Mouse (Mus musculus) cerebellum, adult 11 months (tissue): Measurements from ENCODE around the gene Fgl2.
"Not testable (repeated sequence)": the region's sequence is repeated elsewhere in the genome, so short reads cannot be mapped to it uniquely, and the experiment has no call there.

Source experiments
- DNase-seq: peaks from one replicate; pipeline ENCODE4 v3.0.0; 2022

Gene Fgl2

DNA sequence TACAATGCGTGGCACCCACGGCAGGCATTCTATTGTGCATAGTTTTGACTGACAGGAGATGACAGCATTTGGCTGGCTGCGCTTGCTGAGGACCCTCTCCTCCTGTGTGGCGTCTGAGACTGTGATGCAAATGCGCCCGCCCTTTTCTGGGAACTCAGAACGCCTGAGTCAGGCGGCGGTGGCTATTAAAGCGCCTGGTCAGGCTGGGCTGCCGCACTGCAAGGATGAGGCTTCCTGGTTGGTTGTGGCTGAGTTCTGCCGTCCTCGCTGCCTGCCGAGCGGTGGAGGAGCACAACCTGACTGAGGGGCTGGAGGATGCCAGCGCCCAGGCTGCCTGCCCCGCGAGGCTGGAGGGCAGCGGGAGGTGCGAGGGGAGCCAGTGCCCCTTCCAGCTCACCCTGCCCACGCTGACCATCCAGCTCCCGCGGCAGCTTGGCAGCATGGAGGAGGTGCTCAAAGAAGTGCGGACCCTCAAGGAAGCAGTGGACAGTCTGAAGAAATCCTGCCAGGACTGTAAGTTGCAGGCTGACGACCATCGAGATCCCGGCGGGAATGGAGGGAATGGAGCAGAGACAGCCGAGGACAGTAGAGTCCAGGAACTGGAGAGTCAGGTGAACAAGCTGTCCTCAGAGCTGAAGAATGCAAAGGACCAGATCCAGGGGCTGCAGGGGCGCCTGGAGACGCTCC is at the start of gene Fgl2:
TSS of gene Fgl2 (plus strand) at position 150 of the 687 bp plus-strand sequence.
- no peak for DNase-seq

DNA sequence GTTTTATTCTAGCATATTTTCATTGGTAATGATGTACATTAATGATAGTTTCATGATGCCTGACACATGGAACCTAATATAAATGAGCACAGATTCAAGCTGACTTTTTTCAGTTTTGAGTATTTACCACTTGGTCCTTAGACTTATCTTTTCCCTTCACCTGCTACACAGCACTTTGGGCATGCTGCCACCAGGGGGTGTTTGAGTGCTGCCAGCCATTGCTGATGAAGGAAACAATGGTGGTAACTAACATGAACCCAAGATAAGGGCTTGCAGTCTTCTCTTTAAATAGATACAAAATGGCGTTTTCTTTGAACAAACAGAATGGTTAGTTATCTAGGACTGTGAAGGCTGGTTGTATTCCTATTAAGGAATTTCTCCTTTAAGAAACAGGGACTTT is 45.9 kb upstream of the Fgl2 start:
- peak; percentile 2 for DNase-seq

DNA sequence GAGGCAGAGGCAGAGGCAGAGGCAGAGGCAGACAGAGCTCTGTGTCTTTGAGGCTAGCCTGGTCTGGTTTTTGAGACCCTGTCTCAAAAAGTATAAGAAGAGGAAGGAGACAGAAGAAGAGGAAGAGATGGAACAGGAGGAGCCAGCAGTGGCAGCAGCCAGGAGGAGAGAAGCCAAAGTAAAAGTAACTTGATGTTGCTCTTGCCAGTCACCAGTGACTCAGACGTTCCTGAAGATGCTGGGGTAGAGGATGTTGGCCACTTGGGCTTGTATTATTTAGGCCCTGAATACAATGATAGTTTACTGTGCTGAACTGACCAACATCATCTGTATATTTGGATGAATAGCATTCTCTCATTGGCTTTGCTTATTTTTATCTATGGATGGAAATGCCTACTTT is 43.9 kb upstream of the Fgl2 start:
- no peak for DNase-seq

DNA sequence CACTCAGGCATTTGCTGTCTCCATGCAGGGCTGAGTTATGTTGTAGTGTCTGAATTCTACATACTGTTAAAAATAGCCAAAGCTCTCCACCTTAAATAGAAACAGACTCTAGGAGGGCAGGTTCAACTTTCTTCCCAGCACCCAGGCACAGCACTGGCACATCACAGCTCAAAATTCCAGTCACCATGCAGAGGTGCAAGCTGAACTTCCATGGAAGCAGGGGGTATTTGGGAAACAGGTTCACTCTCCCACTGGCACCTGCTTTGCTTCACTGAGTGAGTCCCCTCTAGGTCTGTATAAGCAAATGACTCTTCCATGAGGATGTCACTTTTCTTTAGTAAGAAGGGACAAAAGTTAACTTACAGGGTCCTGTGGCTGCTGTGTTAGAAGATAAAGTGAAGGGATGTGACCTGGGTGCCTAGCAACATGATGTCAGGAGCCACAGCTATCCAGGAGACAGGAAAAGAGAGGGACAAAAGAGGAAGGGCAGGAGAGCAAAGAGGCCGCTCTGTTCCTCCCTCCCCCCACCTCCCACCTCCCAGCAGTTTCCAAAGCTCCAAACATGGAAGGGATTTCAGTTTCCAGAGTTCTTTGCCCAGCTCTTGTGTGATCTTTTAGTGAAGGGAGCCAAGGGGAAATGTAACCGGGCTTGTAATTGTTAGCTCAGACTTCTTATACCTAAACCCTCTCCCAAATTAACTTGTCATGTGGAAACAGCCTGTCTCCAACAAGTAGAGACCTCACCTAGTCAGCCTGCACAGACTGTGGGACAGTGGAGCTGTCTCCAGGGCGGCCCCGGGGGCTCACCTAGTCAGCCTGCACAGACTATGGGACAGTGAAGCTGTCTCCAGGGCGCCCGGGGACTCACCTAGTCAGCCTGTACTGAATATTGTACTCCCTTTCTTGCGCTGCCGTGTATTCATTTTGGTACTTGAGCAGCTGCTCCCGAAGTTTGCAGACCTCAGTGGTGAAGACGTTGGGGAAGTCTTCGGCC is 42.5 kb upstream of the Fgl2 start:
- no peak for DNase-seq

DNA sequence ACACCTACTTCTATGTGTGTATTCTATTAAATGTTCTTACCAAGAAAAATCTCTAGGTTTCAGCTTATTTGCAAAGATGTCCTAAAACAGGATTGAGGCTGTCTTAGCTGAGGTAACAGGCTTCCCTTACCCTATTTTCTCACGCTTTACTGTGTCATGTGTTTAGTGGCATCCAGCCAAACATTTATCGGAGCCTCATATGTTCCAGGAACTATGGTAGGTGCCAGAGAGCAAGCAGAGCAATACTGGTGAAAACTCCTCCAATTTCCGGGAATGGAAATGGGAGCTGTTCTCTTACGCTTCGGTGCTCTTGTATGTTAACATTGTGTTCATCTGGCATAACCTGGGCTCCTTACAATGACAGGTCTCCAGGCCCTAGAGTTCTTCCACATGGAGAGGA is 40.8 kb upstream of the Fgl2 start:
- no peak for DNase-seq

DNA sequence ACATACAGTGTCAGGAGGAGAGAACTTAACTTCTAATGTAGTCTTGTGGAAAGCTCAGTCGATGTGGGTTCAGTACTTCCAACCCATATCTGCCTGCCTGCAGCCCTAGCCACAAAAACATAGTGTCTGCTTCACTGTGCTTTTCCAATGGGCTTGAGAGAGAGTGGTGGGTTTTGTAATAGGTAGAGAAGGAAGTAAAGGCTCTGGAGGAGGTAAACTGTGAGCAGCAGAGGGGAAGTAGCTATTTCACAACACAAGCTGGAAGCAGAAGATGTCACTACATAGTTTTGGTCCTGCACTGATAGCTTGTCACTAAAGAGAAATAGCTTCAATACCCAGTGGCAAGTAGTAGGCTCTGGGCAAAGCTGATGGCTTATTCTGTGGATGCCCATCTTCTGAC is 40.3 kb upstream of the Fgl2 start:
- DNase-seq = no peak

DNA sequence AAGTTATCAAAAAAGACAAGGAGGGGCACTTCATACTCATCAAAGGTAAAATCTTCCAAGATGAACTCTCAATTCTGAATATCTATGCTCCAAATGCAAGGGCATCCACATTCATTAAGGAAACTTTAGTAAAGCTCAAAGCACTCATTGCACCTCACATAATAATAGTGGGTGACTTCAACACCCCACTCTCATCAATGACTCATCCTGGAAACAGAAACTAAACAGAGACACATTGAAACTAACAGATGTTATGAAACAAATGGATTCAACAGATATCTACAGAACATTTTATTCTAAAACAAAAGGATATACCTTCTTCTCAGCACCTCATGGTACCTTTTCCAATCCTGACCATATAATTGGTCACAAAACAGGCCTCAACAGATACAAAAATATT is 30.2 kb upstream of the Fgl2 start:
- DNase-seq = not testable (repeated sequence)

DNA sequence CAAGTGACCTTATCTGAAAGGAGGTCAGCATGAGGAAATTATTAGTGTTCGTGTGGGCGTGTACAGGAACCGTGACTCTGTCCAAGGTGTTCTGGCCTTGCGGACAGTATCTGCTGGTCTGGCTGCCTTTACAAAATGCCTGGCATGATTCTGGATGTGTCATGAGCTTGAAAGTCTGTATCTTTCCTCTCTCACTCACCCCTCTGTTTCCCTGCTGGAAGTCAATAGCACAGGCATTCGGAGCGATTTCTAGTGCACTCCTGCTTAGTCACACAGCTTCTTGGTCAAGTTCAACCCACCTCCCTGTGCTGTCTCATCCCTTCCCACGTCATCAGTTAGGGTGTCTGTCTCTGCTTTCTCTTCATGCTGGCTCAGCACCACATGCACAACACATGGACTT is 24.1 kb upstream of the Fgl2 start:
- DNase-seq = no peak

DNA sequence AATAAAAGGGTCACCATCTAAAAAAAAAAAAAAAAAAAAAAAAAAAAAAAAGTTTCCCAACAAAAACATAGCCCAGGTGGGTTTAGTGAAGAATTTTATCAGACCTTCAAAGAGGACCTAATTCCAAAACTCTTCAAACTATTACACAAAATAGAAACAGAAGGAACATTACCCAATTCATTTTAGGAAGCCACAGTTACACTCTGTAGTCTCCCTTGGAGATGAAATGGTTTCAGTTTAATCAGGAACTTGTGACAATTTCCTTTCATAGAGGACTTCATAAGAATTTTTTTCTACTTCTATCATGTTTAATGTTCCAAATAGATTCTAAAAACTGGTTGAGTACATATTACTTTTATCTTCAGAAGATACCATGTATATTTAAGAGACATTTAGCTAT is 20.8 kb upstream of the Fgl2 start:
- no peak for DNase-seq

DNA sequence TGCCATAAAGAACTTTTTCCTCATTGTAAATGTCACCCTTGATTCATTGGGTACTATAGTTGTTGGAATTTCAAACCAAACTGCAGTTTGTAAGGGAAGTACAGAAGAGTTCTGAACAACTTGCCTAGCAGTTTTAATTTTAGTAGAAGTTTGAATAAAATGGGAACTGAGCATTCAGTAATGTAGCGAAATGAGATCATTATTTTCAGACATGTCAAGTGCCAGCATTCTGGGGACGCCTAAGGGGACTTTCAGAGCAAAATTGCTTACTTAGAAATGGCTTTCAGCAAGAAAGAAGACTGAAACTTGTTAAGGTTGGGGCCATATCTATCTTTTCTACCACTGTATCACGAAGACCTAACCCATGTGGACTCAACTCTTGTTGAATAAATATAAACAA is 13.8 kb upstream of the Fgl2 start:
- no peak for DNase-seq

DNA sequence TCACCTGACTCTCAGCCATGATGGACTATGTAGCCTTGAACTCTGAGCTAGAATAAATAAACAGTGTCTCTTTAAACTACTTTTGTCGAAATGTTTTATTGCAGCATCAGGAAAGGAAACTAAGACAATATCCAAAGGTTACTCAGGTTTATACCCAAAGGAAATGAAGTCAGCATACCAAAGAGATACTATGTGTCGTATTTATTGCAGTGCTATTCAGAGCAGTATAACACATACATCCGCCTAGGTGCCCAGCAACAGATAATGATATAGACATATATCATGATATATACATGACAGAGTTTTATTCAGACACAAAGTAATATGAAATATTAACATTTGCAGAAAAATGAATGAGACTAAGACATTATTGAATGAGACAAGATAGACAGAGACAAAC is 9.1 kb upstream of the Fgl2 start:
- no peak for DNase-seq

DNA sequence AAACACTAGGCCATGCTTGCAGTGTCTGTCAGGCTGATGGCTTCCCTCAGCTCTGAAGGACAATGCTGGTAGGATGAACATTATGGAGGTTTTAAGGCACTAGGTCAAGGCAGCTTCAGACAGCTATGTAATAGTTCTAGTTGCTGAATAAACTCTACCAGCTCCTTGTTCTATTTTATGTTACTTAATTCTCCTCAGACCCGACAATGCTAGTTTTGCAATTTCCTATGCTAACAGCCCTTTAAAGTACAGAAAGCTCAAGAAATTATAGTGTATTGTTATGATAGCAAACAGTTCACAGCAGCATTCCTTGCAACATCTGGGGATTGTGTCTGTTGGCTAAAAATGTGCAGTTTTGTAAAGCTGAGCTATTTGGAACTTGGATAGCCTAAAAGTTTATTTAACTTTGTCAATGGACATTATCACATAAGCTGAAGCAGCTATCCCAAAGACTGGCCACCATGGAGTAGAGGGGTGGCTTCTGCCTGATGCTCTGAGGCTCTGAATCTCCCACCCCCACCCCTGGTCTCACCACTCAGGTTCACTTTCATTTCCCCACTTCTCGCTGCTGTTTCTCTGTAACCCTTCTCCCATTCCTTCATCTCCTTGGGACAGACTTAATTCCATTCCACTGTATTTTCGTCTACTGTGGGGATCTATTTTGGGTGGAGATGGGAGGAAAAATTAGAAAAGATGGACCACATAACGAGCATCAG is 5.9 kb upstream of the Fgl2 start:
- DNase-seq = no peak

DNA sequence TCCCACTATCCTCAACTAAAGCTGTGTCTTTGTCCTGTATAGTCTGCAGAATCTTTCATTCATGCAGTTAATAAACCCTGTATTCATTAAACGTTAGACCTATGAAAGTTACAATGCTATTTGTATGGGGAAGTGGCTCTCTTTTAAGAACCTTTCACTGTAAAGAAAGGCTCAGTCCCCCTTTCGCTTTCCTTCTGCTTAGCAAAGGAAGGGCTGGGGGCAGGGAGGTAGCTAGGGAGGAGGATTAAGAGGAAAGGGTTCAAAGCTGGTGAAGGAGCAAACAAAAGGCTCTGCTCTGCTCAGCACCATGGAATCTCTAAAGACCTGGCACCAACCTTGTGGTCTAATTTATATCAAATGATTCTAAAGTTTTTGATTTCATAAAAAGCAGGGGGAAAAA is 4.9 kb upstream of the Fgl2 start:
- no peak for DNase-seq

DNA sequence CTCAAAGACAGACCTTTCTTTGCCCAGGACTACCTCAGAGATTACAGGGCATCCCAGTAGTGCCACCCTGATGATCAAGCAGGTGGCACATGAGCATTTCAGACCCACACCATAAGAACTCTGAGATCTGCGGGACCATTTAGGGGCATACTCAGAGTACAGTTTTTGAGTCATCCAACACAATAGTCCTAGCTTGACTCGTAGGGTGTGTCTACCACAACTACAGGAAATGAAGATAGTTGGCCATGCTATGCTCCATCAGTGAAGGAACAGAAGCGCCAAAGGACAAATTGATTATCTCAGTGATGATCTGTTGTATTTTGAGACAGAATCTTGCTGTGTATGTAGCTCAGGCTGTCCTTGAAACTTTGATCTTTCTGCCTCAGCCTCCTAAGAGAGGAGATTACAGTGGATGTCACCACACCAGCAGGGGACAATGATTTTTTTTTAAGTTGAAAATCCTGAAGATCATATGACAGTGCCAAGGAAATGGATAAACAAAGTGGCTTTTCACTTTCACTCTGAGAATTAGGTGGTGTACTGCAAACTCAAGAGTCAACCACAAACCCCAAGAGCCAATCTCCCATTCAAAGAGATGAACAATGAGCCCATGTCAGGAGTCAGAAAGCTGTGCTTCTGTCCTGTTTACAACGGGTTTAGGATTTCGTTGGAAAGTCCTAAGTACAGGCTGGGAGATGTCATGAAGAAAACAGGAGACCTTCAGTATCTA is 2.1 kb upstream of the Fgl2 start:
- no peak for DNase-seq

DNA sequence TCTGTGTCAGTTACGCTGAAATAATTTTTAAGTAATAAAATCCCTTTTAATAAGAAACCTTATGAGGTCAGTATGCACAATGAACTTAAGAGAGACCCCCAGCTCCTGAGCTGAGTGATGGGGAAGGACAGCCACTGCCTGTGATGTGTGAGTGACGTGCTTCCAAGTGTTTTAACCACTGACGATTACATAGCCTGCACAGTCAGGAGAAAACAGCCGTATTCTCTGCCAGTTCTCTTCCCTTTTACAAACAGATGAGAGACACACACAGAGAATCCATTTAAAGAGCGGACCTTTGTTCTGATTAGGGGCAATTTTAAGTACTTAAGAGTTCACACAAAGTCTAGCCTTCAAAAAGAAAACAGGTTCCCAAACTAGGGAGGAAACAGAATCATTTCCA is 522 bp upstream of the Fgl2 start:
- no peak for DNase-seq

DNA sequence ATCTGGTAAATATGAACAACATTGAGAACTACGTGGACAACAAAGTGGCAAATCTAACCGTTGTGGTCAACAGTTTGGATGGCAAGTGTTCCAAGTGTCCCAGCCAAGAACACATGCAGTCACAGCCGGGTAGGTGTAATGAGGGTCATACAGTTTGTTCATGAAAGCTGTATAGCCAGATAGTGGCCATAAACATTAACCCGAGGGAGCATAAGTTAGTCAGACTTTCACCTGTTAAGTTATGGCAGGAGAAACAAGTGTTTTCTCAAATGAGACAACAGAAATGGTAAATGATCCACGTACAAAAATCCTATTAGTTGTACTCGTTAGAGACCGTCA is 707 bp downstream of the Fgl2 start:
- DNase-seq = no peak

DNA sequence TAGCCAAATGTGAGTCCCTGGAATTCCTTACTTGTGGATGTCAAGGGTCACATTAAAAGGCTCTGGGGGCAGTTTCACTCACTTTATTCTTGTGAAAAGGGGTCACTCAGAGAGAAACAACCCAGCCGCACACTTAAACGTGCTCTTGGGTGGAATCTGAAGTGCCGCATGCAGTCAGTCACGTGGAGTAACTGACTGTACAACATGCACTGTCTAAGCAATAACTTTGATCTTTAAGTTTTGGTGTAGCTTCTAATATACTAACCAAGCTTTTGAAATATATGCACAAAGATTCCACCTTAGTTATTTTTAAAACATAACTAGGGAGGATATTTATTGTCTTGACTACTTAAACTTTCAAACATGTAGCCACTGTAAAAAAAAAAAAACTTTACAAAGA is 4.5 kb downstream of the Fgl2 start:
- no peak for DNase-seq

DNA sequence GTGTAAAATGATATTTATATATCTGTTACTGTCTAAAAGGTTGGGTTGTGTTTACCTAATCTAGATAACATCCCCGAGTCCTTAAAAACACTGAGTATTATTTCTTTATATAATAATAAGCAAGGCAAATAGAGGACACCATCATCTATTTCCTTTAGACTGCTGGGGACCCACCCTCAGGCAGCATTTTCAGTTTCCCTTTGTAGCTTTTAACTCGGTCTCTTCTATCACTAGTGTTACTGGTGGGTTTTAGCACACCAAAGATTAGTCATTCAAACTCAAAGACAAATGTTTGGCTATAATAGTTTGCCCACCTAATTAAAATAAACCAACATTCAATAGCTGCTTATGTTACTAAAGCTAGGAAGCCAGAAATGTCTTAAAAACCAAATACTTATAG is 6.0 kb downstream of the Fgl2 start:
- DNase-seq = no peak

DNA sequence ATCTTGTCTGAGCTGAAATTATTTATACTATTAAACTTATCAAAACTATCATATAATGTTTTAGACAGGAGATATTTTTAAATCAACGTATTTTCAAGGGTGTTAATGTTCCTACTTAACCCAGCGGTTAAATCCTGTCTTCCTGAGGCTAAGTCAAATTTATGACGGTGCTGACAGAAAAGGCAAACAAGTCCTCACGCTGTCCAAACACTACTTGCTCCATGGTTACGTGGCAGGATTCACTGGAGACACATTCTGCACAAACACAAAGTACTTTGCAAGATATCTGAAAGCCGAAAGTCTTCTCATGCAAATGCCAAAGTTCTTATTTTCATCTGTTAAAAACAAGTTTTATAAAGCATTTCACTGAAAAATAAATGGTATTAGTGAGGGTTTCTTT is 9.5 kb downstream of the Fgl2 start:
- DNase-seq = no peak

DNA sequence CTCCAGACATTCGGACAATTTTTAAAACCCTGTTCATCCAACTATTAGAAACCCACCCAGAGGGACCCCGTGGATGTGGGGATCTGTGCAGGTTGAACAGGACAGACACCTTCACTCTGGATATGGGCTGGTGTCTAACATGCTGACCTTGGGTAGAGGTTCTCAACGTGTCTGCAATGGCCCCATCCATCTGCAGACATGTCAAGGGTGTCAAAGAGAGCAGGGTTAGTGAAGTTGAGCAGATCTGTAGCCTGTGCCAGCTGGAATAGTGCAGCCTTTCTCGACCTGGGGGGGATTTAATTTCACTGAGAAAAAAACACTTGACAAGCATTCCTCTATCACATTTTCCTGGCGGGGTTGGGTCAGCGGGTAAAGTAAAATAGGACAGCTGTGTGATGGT is 10.2 kb downstream of the Fgl2 start:
- no peak for DNase-seq

DNA sequence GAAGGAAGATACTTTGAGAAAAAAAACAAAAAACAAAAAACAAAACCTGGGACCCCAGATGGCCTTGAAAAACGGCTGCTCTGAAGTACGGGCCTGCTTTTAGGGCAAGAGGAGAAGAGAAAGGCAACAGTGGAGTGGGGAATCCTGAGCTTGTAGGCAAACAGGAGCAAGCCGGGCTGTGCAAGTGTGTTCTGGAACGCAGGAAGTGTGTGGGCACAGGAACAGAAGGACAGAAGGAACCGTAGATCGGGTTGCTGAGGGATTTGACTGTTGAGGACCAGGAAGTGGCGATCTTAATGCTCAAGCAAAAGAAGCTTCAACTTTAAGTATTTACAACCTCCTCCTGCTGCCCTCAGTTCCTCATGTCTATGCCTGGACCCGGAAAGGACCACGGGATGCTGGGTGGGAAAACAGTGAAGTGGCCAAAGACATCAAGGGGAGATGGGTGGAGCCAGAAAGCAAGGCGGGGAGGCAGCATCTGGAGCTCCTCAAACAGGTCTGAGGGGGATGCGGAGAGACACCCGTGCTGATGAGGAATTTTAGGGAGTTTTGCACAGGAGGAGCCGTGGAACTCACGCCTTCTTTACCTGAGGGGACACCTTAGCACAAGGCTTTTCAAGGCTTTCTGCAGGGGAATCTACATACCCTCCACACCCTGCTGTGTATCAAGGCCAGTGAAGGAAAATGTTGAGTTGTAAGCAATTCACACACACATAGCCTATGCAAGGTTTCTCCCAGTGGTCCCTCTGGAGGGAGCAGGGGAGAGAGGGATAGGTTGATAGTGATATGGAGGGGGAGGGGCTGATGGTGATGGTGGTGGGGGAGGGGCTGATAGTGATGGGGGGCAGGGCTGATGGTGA is 11.2 kb downstream of the Fgl2 start:
- no peak for DNase-seq
